Mouse (Mus musculus) liver, embryonic 14.5 days (tissue): ENCODE data around the gene Kat6b. TPM values are rescaled to one million over a fixed set of nuclear protein-coding genes. Genes with fewer than 3 reads are reported as not detected.
A peak's percentile ranks its signal among the peaks of the same experiment; 100 is the strongest.

Experiments used
- ATAC-seq: fragments of 200-750 bp; cut with Nextera tagmentation; 2 replicates; pipeline ENCODE4 v1.8.0; 2017; ENCODE audit warnings: moderate number of reproducible peaks, mild to moderate bottlenecking, moderate library complexity; ENCODE audit not compliant: insufficient read depth
- DNase-seq, 3 experiments: peaks; one replicate each; pipeline ENCODE4 v3.0.0-alpha.2; 2012 to 2013; ENCODE audit warnings: low read depth in 3 of 3, low spot score in 3 of 3
- H3K27ac ChIP-seq: fragments of 300-500 bp; sonication (generic); 2 replicates; pipeline ENCODE4 v1.5.1; 2014; ENCODE audit warnings: moderate library complexity, mild to moderate bottlenecking, control low read depth, inconsistent platforms
- H3K27me3 ChIP-seq: fragments of 300-500 bp; sonication (generic); 2 replicates; pipeline ENCODE4 v1.6.1; 2014; ENCODE audit warnings: mild to moderate bottlenecking, low read length, moderate library complexity; ENCODE audit not compliant: control insufficient read depth, insufficient read depth
- H3K36me3 ChIP-seq: fragments of 300-500 bp; sonication (generic); replicated peaks from 2 replicates; pipeline ENCODE4 v1.6.1; 2014; ENCODE audit warnings: low read depth; ENCODE audit not compliant: control insufficient read depth, insufficient read depth
- H3K4me1 ChIP-seq, 2 experiments: fragments of 200-500 bp in 1 of 2; fragments of 300-500 bp in 1 of 2; sonication (generic) in 1 of 2; replicated peaks; 2 replicates each; pipeline ENCODE4 v1.6.1; 2012 to 2014; ENCODE audit warnings: antibody characterized with exemption in 1 of 2, inconsistent platforms in 1 of 2, low read length in 1 of 2; ENCODE audit not compliant: control insufficient read depth in 2 of 2, insufficient read depth in 2 of 2
- H3K4me2 ChIP-seq: fragments of 300-500 bp; sonication (generic); 2 replicates; pipeline ENCODE4 v1.6.1; 2014; ENCODE audit warnings: low read depth, mild to moderate bottlenecking, control low read depth, moderate library complexity
- H3K4me3 ChIP-seq, 2 experiments: fragments of 200-500 bp in 1 of 2; fragments of 300-500 bp in 1 of 2; sonication (generic) in 1 of 2; 2 replicates each; pipeline ENCODE4 v1.5.1; 2012 to 2014; ENCODE audit warnings: low read depth in 2 of 2, low read length in 2 of 2, mild to moderate bottlenecking in 2 of 2, control low read depth in 1 of 2, inconsistent platforms in 1 of 2, moderate library complexity in 1 of 2; ENCODE audit not compliant: insufficient read depth in 1 of 2
- H3K9ac ChIP-seq: fragments of 300-500 bp; sonication (generic); replicated peaks from 2 replicates; pipeline ENCODE4 v1.6.1; 2014; ENCODE audit warnings: mild to moderate bottlenecking, control low read depth, moderate library complexity
- H3K9me3 ChIP-seq: fragments of 300-500 bp; sonication (generic); 2 replicates; pipeline ENCODE4 v1.6.1; 2016; ENCODE audit warnings: low read length, mixed read lengths; ENCODE audit not compliant: control insufficient read depth
- CTCF ChIP-seq: IDR thresholded peaks from 2 replicates; pipeline ENCODE4 v1.5.1; 2016; ENCODE audit warnings: antibody characterized with exemption, low read depth, control low read depth
- EP300 ChIP-seq: IDR thresholded peaks from 2 replicates; pipeline ENCODE4 v1.6.1; 2016; ENCODE audit warnings: antibody characterized with exemption, low read depth
- WGBS: fragments of 180-500 bp; shearing (Covaris S2); extraction: QIAGEN DNeasy Blood & Tissue Kit; methylation state at CpG from one replicate; pipeline ENCODE4 v1.1.7; 2014; ENCODE audit not compliant: insufficient replicate concordance; 5-methylcytosine and 5-hydroxymethylcytosine counted together
- polyA plus RNA-seq, 2 experiments: library from polyadenylated mRNA; depleted of rRNA in 1 of 2; stranded (reverse) in 1 of 2; unstranded in 1 of 2; fragments of >200 nt; fragmentation: Nextera tagmentation in 1 of 2; extraction: Ambion mirVana in 1 of 2; gene quantifications; 2 replicates each; pipeline versions ENCODE4 v1.2.1 to v1.2.3; 2012 to 2014

Gene Kat6b
- polyA plus RNA-seq, 2 experiments: 0.93 to 1.4 TPM

DNA sequence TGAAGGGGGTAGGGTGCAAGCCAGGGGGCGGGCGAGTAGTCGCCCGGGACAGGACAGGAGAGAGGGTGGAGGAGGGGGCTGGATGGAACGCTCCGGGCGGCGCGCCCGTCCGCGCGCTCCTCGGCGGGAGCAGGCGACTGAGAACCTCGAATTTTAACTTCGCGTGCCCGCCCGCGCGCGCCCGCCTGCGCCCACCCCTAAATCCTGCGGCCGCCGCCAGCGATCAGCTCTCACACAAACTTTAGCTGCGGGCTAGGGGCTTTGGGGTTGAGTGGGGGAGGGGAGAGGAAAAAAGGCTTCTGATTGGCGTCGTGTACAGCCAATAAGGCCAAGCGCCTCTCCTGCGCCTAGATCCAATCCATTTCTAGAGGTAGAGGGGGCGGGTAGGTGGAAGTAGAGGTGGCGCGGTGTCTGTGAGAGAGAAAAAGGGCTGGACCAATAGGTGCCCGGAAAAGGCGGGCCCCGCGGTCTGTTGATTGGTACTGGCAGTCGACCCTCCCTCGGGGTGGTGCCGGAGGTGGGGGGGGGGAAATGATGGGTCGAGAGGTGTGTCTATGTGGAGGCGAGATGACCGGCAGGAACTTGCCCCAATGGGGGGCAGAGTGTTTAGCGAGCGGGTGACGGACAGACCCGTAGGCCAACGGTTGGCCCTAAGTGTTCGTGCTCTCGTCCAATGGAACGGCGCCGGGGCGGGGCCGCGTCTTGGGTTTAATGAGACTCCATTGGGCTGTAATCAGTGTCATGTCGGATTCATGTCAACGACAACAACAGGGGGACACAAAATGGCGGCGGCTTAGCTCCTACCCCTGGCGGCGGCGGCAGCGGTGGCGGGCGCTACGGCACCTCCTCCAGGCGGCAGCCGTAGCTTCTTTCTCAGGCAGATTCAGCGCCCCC is 19.2 kb downstream of the Kat6b start:
- H3K9me3 ChIP-seq: no peaks in the 10 kb centered on the region
- H3K36me3 ChIP-seq: no peaks in the 10 kb centered on the region
- H3K4me1 ChIP-seq: peaks cover 5 to 21% of the 10 kb centered on the region in 2 experiments
- peak overlapping the region; percentile 82 for H3K9ac ChIP-seq
- H3K27me3 ChIP-seq: peaks cover 4% of the 10 kb centered on the region
- TF ChIP-seq CTCF: peak; percentile 35
- peak; percentile 65 for TF ChIP-seq EP300
- under 1% methylated on average over 75 of the region's 75 CpGs for WGBS
- DNase-seq (peak; percentile 98 to 99 (median 99)), ATAC-seq (peak; percentile 93)
- peak overlapping the region; percentile 54 to 96 for H3K4me3 ChIP-seq
- peak overlapping the region; percentile 87 for H3K27ac ChIP-seq
- peak overlapping the region; percentile 100 for H3K4me2 ChIP-seq

DNA sequence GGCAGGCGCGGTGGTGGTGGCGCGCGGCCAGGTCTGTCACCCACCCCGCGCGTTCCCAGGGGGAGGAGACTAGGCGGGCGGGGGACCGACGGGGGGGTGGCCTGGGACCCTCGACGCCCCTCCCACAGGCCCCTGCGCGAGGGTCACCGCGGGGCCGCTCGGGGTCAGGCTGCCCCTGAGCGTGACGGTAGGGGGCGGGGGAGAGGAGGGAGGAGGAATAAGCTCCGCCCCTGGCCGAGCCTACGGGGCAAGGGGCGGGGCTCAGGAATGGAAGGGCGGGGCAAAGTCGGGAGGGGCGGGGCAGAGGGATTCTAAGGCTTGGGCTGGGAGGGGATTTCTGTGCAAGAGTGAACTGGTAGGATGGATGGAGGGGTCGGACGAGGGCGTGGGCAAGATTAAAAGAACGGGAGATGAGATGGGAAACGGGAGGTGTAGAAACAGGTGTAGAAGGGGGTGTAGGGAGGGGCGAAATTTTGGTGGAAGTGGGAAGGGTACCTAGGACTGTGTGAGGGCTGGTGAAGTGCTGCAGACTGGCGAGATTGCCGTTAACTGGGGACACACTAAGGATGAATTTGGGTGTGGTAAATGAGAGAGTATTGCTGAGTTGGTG is 19.9 kb downstream of the Kat6b start:
- peak overlapping the region; percentile 54 to 96 for H3K4me3 ChIP-seq
- no peaks in the 10 kb centered on the region for H3K36me3 ChIP-seq
- 0 out of 2 replicates have a peak, but pooled peaks have one; percentile 1 for TF ChIP-seq CTCF
- TF ChIP-seq EP300: no peak
- H3K9me3 ChIP-seq: no peaks in the 10 kb centered on the region
- DNase-seq: peak; percentile 68 to 71 (median 68)
- peaks cover 5 to 21% of the 10 kb centered on the region in 2 experiments for H3K4me1 ChIP-seq
- peak; percentile 51 for ATAC-seq
- peaks cover 4% of the 10 kb centered on the region for H3K27me3 ChIP-seq
- H3K9ac ChIP-seq: peak overlapping the region; percentile 81
- peak overlapping the region; percentile 100 for H3K4me2 ChIP-seq
- H3K27ac ChIP-seq: peak overlapping the region; percentile 87
- under 1% methylated on average over 37 of the region's 38 CpGs for WGBS

DNA sequence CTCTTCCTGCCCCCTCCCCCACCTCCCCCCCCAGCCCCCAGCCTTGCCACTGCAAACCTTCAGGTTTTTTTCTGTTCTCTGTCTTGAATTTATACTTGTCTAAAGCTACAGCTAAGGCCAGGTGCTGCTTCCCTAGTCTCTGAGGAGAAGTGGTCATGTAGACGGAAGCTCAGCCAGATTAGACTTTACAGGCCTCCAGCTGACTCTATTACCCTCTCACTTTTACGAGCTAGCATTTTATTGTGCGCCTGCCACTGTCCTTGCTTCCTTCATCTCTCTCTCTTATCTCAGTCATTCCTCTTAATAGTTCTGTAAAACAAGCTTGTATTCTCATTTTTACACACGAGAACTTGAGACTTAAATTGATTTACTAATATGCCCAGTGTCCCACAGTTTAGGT is 23.8 kb downstream of the Kat6b start:
- Histone ChIP-seq H3K27me3 (no peaks in the 10 kb centered on the region), H3K27ac (no peak overlapping the region), H3K9me3 (no peaks in the 10 kb centered on the region), H3K4me3 (no peak overlapping the region), H3K9ac (no peak overlapping the region), H3K36me3 (no peaks in the 10 kb centered on the region), H3K4me2 (no peak overlapping the region), H3K4me1 (peaks cover 3 to 15% of the 10 kb centered on the region in 2 experiments)
- DNase-seq (no peak), ATAC-seq (no peak)
- TF ChIP-seq EP300 (no peak), CTCF (no peak)
- WGBS: 42% methylated on average over 4 of the region's 4 CpGs

DNA sequence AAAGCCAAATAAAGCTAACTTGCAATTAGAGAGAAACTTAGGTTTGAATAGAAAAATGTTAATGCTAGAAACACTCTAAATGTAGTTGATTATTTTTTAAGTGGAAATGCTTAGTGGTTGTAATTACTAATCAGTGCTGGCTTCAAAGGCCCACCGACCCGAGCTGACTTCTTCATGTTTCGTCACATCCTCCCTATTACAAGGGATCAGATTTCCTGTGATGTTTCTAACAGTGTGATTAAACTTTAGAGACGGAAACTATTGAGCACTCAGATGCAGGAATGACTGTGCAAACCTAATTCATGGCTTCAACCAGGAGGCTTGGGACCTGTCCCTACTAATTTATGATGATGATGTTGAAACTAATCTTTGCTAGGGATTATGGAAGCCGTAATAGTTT is 25.8 kb downstream of the Kat6b start:
- DNase-seq: no peak
- Histone ChIP-seq H3K27me3 (no peaks in the 10 kb centered on the region), H3K4me2 (no peak overlapping the region), H3K27ac (no peak overlapping the region), H3K9me3 (no peaks in the 10 kb centered on the region), H3K9ac (no peak overlapping the region), H3K36me3 (no peaks in the 10 kb centered on the region), H3K4me1 (peaks cover 0 to 7% of the 10 kb centered on the region in 2 experiments; a peak in 3 of 4 replicates), H3K4me3 (no peak overlapping the region)
- WGBS: 69% methylated on average over 5 of the region's 5 CpGs
- no peak for TF ChIP-seq EP300
- TF ChIP-seq CTCF: no peak
- no peak for ATAC-seq
